Mouse (Mus musculus): ENCODE results near the gene Snrnp40. TPM values are rescaled to one million over a fixed set of nuclear protein-coding genes. Genes with fewer than 3 reads are reported as not detected.

Gene Snrnp40
- total RNA-seq, 2 experiments from 2014 or later = 31.2 to 32.6 TPM

GRCm38 (mm10) chr4:130379181-130379580, 19.2 kb downstream of the Snrnp40 start:
- DNase-seq (ENCODE audit: low spot score in 2 of 2) = no peak

DNA sequence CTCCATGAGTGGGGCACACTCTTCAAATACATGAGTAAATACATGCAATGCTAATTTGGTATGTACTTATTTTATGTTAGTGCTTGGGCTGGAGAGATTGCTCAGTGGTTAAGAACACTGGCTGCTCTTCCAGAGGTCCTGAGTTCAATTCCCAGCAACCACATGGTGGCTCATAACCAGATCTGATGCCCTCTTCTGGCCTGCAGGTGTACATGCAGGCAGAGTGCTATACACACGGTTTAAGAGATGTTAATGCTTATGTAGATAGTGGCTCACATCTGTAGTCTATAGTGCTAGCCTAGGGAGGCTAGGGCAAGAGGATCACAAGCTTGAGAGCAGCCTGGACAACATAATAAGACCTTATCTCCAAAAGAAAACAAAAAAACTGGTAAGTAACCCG, 20.5 kb downstream of the Snrnp40 start:
- no peak for DNase-seq (ENCODE audit: low spot score in 2 of 2)

DNA sequence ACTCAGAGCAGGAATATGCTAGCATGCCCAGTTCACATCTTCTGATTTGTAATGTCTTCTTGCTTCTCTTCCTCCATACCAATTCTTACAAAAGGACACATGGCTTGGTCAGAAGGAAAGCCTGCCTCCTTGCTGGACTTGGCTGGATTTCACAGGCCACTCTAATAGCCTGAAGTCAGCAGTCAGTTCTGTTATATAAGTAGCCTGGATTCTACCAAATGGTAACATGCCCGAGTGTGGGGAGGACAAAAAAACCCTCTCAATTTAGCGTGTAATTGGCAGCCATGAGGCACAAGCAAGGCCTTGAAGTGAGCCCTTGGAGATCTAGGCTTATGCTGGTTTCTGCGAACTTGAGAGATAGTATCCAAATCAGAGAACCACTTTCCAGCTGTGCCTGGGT, 27.3 kb downstream of the Snrnp40 start:
- no peak for DNase-seq (ENCODE audit: low spot score in 2 of 2)

GRCm38 (mm10) chr4:130389496-130389895, 29.6 kb downstream of the Snrnp40 start:
- DNase-seq (ENCODE audit: low spot score in 2 of 2) = peak; percentile 22 to 45

- no peak for DNase-seq (ENCODE audit: low spot score in 2 of 2)
Observed at GRCm38 (mm10) chr4:130389927-130390326, 30.0 kb downstream of the Snrnp40 start.

DNA sequence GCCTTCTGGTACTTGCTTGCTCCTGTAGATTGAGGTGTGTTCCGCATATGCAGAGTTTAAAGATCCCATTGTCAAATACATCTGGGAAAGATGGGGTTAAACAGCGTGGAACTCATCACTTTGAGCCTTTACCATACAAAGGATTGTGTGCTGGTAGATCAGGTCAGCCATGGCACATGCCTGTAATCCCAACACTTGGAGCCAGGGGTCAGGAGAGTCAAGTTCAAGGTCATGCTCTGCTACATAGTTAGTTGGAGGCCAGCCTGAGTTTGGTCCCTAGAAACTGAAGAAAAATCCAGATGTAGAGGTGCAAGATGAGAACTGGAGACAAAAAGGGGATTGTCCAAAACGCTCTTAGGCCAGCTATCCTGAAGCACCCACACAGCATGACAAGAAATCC, 31.3 kb downstream of the Snrnp40 start:
- DNase-seq (ENCODE audit: low spot score in 2 of 2) = no peak

Other genes starting within 250 kb of the Snrnp40 start
- 1 to 10 TPM; 1.6 to 2.3 TPM for gene Hcrtr1, start 220.8 kb upstream of the Snrnp40 start, total RNA-seq (2021)
- 10 to 100 TPM; 12.5 to 15.9 TPM for gene Tinagl1, start 185.0 kb upstream of the Snrnp40 start, total RNA-seq (2021)
- not detected for gene Gm853, start 137.7 kb upstream of the Snrnp40 start, total RNA-seq (2021)
- 10 to 100 TPM in 1 of 2 experiments, 1 to 10 TPM in 1; 9.4 to 11.2 TPM for gene Serinc2, start 80.9 kb upstream of the Snrnp40 start, total RNA-seq (2021)
- gene Fabp3, start 51.5 kb upstream of the Snrnp40 start, total RNA-seq (2021) = 100 to 1,000 TPM in 1 of 2 experiments, 10 to 100 TPM in 1; 91.8 to 107 TPM
- gene Gm10570, start 51.5 kb upstream of the Snrnp40 start, total RNA-seq (2021) = 1 to 10 TPM in 1 of 2 experiments, under 1 TPM in 1; 0.69 to 2.4 TPM
- 10 to 100 TPM; 66.7 to 72.6 TPM for gene Zcchc17, start 189 bp upstream of the Snrnp40 start, total RNA-seq (2021)
- gene Nkain1, start 214.0 kb downstream of the Snrnp40 start, total RNA-seq (2021) = 10 to 100 TPM; 35.5 to 37.1 TPM

Measured in layer of hippocampus, adult 18-20 months (tissue).